Mouse (Mus musculus) left cerebral cortex, adult 8-10 months (tissue): ENCODE results near the gene Prdm11. TPM values are rescaled to one million over a fixed set of nuclear protein-coding genes. Genes with fewer than 3 reads are reported as not detected.

Experiments used
- DNase-seq, 2 experiments: peaks; one replicate each; pipeline ENCODE4 v3.0.0; 2022; ENCODE audit warnings: low spot score in 2 of 2
- total RNA-seq, 4 experiments: library from RNA; stranded (reverse); gene quantifications; 2 replicates each; pipeline ENCODE4 v1.2.4; 2022

Prdm11 gene
- total RNA-seq, 4 experiments from 2014 or later = 21.0 to 22.5 (median 21.5) TPM

GRCm38 (mm10) chr2:92967032-92967838 is 78.7 kb downstream of the Prdm11 start:
- no peak for DNase-seq

GRCm38 (mm10) chr2:92966257-92966656 is 79.7 kb downstream of the Prdm11 start:
- no peak for DNase-seq

- DNase-seq = no peak
Measured at GRCm38 (mm10) chr2:92964345-92964744, 81.6 kb downstream of the Prdm11 start.

- no peak for DNase-seq
Measured at GRCm38 (mm10) chr2:92958640-92959039, 87.3 kb downstream of the Prdm11 start.

GRCm38 (mm10) chr2:92956943-92957342 is 89.0 kb downstream of the Prdm11 start:
- no peak for DNase-seq

GRCm38 (mm10) chr2:92954404-92955114 is 91.4 kb downstream of the Prdm11 start:
- DNase-seq = peak in 1 of 2 experiments; percentile 76

- no peak for DNase-seq
Measured at GRCm38 (mm10) chr2:92953450-92953849, 92.5 kb downstream of the Prdm11 start.

GRCm38 (mm10) chr2:92949518-92949917 is 96.4 kb downstream of the Prdm11 start:
- DNase-seq = no peak

GRCm38 (mm10) chr2:92948699-92949300 is 97.2 kb downstream of the Prdm11 start:
- DNase-seq = no peak

- DNase-seq = peak in 1 of 2 experiments; percentile 60
Measured at GRCm38 (mm10) chr2:92947981-92948698, 97.8 kb downstream of the Prdm11 start.

- DNase-seq = no peak
Measured at GRCm38 (mm10) chr2:92945824-92946598, 100.0 kb downstream of the Prdm11 start.

GRCm38 (mm10) chr2:92945125-92945746 is 100.7 kb downstream of the Prdm11 start:
- DNase-seq = no peak

- no peak for DNase-seq
Measured at GRCm38 (mm10) chr2:92944356-92944755, 101.6 kb downstream of the Prdm11 start.

- no peak for DNase-seq
Measured at GRCm38 (mm10) chr2:92943406-92943805, 102.6 kb downstream of the Prdm11 start.

- DNase-seq = no peak
Measured at GRCm38 (mm10) chr2:92941463-92941862, 104.5 kb downstream of the Prdm11 start.

- no peak for DNase-seq
Measured at GRCm38 (mm10) chr2:92940963-92941362, 105.0 kb downstream of the Prdm11 start.

- DNase-seq = no peak
Measured at GRCm38 (mm10) chr2:92938827-92939226, 107.1 kb downstream of the Prdm11 start.

- no peak for DNase-seq
Measured at GRCm38 (mm10) chr2:92938063-92938462, 107.9 kb downstream of the Prdm11 start.

- DNase-seq = no peak
Measured at GRCm38 (mm10) chr2:92935483-92935882, 110.5 kb downstream of the Prdm11 start.

- peak in 1 of 2 experiments; percentile 90 for DNase-seq
Measured at GRCm38 (mm10) chr2:92934312-92934982, 111.5 kb downstream of the Prdm11 start.
